Mouse (Mus musculus) C2C12 (cell line): ENCODE data around the gene Gm20388. TPM values are rescaled to one million over a fixed set of nuclear protein-coding genes. Genes with fewer than 3 reads are reported as not detected.

Experiments used
- H3K27me3 ChIP-seq: one replicate; pipeline ENCODE4 v1.6.1; 2011; ENCODE audit not compliant: control insufficient read depth, insufficient read depth, insufficient read length
- H3K36me3 ChIP-seq: one replicate; pipeline ENCODE4 v1.6.1; 2011; ENCODE audit not compliant: control insufficient read depth, insufficient read depth
- H3K4me3 ChIP-seq: one replicate; pipeline ENCODE4 v1.5.1; 2011; ENCODE audit warnings: mild to moderate bottlenecking, control low read depth; ENCODE audit not compliant: poor library complexity, insufficient read depth, severe bottlenecking
- H3K79me2 ChIP-seq: one replicate; pipeline ENCODE4 v1.6.1; 2011; ENCODE audit not compliant: control insufficient read depth, insufficient read depth
- H3K79me3 ChIP-seq: one replicate; pipeline ENCODE4 v1.6.1; 2011; ENCODE audit warnings: low read depth, control low read depth
- H3ac ChIP-seq: one replicate; pipeline ENCODE3; 2011; ENCODE audit warnings: low read depth; ENCODE audit not compliant: control insufficient read depth, insufficient read length
- CEBPB ChIP-seq: IDR thresholded peaks from one replicate; pipeline ENCODE4 v1.6.1; 2011; ENCODE audit warnings: low read depth, mild to moderate bottlenecking, control low read depth, moderate library complexity
- CTCF ChIP-seq: IDR thresholded peaks from one replicate; pipeline ENCODE4 v1.5.1; 2011; ENCODE audit not compliant: control insufficient read depth, insufficient read depth, insufficient read length
- FOSL1 ChIP-seq: IDR thresholded peaks from one replicate; pipeline ENCODE4 v1.8.0; 2011; ENCODE audit warnings: mild to moderate bottlenecking, low read length; ENCODE audit not compliant: poor library complexity, insufficient read depth, severe bottlenecking
- MAX ChIP-seq: IDR thresholded peaks from one replicate; pipeline ENCODE4 v1.6.1; 2011; ENCODE audit warnings: mild to moderate bottlenecking, control low read depth
- MYOD1 ChIP-seq: IDR thresholded peaks from one replicate; pipeline ENCODE4 v1.6.1; 2011; ENCODE audit warnings: low read depth; ENCODE audit not compliant: control insufficient read depth, insufficient read length
- MYOG ChIP-seq: IDR thresholded peaks from one replicate; pipeline ENCODE4 v1.6.1; 2011; ENCODE audit not compliant: control insufficient read depth, insufficient read length; ENCODE audit errors: extremely low read depth
- USF1 ChIP-seq: IDR thresholded peaks from one replicate; pipeline ENCODE4 v1.6.1; 2011; ENCODE audit warnings: low read depth, mild to moderate bottlenecking, control low read depth, moderate library complexity
- polyA plus RNA-seq: library from polyadenylated mRNA; unstranded; fragments of >200 nt; fragmentation: generic; extraction: Trizol; gene quantifications from one replicate; pipeline ENCODE4 v1.2.1, GENCODE M21; 2012; ENCODE audit warnings: missing spikeins

The Gm20388 gene
- polyA plus RNA-seq, 1 experiment = 15.0 TPM

DNA sequence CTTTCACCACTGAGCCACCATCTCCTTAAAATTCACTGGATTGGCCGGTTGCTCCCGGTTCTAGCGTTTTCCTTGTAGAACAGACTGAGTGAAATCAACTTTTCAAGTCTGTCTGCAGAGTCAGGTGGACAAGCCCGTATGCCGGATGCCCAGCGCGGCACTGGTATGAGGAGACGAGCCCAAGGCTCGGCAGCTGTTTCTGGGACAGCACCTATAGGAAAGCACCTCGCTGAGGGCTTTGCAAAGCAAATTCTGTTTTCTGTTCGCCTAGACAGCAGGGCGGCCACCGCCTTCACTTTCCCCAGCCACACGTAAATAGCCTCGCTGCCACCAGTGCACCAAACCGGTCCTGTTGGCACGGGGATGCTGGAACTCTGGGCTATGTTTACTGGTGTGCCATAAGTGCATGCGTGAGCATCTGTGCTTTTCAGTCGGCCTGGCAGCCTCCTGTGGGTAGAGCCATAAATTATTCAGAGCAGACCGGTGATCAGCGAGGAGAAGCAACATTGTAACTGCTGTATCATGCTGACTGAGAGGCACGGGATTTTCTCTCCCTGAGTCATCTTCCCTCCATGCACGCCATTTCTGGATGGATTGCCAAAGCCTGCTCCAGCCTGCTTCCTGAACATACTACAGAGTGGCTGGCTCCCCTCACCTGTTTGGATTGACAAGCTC, 4475.7 kb downstream of the Gm20388 start:
- Histone ChIP-seq H3K36me3 (no peaks in the 10 kb centered on the region), H3ac (no peak overlapping the region), H3K79me2 (no peaks in the 10 kb centered on the region), H3K79me3 (no peaks in the 10 kb centered on the region), H3K27me3 (peaks cover 45% of the 10 kb centered on the region), H3K4me3 (no peak overlapping the region)
- TF ChIP-seq MYOG (no peak), FOSL1 (no peak), MYOD1 (no peak), MAX (no peak), CEBPB (no peak), CTCF (no peak), USF1 (no peak)

DNA sequence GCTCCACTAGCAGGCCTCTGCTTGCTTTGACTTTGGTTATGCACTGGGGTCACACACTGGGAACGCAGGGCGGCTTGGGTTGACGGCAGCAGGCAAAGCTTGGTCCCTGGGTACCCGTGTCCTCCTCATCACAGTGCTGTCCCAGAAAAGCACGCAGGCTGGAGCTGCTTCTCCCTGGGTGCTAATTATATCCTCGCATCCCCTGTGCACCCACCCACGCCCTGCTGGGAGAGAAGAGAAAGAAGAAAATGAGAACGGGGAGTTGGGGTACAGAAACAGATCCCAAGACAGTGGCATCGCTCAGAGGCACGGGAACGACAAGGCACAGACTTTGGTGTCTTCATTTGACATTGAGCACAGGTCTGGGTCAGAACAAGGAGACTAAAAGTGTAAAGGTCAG, 4478.9 kb downstream of the Gm20388 start:
- Histone ChIP-seq H3K27me3 (peaks cover 22% of the 10 kb centered on the region), H3K79me3 (no peaks in the 10 kb centered on the region), H3K4me3 (no peak overlapping the region), H3K79me2 (no peaks in the 10 kb centered on the region), H3K36me3 (no peaks in the 10 kb centered on the region), H3ac (no peak overlapping the region)
- TF ChIP-seq FOSL1 (no peak), MYOD1 (no peak), CTCF (no peak), MAX (no peak), USF1 (no peak), CEBPB (no peak), MYOG (no peak)

DNA sequence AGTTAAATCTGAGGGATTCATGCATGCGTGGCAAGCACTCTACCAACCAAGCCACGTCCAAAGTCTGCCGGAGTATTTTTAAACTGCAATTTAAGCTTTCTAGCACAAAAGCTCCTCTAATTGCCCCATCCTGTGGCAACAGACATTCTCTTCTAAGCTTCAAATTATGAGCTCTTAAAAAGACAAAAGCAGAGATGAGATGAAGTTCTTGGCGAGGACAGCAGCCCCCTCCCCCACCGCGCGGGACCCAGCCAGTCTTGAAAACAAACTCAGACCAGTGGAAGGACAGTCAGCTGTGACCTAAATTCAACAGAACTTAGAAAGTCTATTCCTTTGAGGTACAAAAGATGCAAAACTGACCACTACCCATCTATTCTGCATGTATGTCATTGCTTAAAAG, 4480.6 kb downstream of the Gm20388 start:
- TF ChIP-seq CEBPB (no peak), MYOG (no peak), MYOD1 (no peak)
- no peaks in the 10 kb centered on the region for H3K79me2 ChIP-seq
- no peak overlapping the region for H3ac ChIP-seq
- no peaks in the 10 kb centered on the region for H3K36me3 ChIP-seq
- no peak overlapping the region for H3K4me3 ChIP-seq
- peaks cover 21% of the 10 kb centered on the region for H3K27me3 ChIP-seq
- H3K79me3 ChIP-seq = no peaks in the 10 kb centered on the region

DNA sequence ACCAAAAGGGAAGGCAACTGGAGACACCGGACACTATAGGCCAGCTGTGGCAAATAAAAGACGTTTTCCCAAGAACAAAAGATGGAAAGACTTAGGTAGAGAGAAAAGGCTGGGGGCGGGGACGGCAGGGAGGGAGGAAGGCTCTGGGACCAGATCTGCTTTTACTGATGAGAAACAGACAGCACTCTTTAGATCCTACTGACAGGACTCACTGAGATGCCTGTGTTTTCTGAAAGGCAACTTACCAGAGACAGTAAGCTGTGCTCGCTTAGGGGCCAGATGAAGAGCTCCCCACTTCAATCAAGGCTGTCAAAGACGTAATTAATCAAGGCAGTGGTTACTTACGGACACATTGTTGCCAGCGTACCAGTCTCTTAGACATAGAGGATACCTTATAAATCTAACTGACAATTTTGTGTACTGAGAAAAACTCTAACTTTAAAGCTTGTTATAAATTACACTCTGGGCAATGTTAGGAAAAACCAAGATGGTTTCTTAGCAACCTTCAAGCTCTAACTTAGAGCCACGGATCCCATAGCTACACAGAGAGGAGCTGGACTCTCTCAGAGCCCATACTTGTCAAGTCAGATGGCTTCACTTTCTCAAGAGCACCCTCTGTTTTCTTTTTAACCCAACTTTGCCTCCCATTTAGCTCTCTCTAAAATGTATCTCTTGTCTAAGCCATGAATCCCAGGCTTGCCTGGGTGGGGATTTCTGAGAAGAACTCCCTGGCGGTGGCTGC, 4481.8 kb downstream of the Gm20388 start:
- Histone ChIP-seq H3K79me3 (no peaks in the 10 kb centered on the region), H3ac (no peak overlapping the region), H3K4me3 (no peak overlapping the region), H3K79me2 (no peaks in the 10 kb centered on the region), H3K36me3 (no peaks in the 10 kb centered on the region), H3K27me3 (peaks cover 26% of the 10 kb centered on the region)
- TF ChIP-seq CEBPB = no peak
- no peak for TF ChIP-seq USF1
- no peak for TF ChIP-seq MAX
- no peak for TF ChIP-seq CTCF
- TF ChIP-seq FOSL1 = no peak
- no peak for TF ChIP-seq MYOD1
- no peak for TF ChIP-seq MYOG

DNA sequence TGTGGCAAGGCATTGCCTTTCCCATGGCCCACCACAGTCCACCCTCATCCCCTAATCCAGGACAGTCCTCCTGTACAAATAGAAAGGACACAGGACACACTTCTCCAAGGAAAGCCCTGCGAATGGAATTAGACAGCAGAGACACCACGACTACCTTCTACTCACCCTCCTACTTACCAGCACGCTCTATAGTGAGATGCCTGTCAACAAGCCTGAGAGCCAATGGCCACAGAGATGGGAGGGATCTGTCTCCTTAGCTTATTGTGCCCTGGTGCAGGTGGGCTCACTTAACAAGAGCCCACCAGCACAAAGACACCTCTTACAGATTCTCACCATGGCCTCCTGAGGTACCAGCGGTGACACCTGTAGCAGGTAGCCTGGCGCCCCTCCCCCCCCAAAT, 4482.4 kb downstream of the Gm20388 start:
- Histone ChIP-seq H3K36me3 (no peaks in the 10 kb centered on the region), H3ac (no peak overlapping the region), H3K27me3 (peaks cover 30% of the 10 kb centered on the region), H3K79me3 (no peaks in the 10 kb centered on the region), H3K4me3 (no peak overlapping the region), H3K79me2 (no peaks in the 10 kb centered on the region)
- TF ChIP-seq CEBPB = no peak
- no peak for TF ChIP-seq MYOD1
- TF ChIP-seq USF1 = no peak
- no peak for TF ChIP-seq MYOG
- TF ChIP-seq MAX = no peak
- no peak for TF ChIP-seq CTCF
- TF ChIP-seq FOSL1 = no peak
